Mouse (Mus musculus) forelimb bud, embryonic 11.5 days (tissue): ENCODE data around the gene Gm43064.
"Not testable (repeated sequence)": the region's sequence is repeated elsewhere in the genome, so short reads cannot be mapped to it uniquely, and the experiment has no call there.

Source experiments
- DNase-seq: peaks from one replicate; pipeline ENCODE4 v3.0.0-alpha.2; 2012; ENCODE audit warnings: low read depth, low spot score

Gm43064 gene

GRCm38 (mm10) chr3:103799507-103799906 lies 9.9 kb upstream of the Gm43064 start:
- no peak for DNase-seq

GRCm38 (mm10) chr3:103801631-103802531 lies 7.5 kb upstream of the Gm43064 start:
- no peak for DNase-seq

GRCm38 (mm10) chr3:103802861-103803260 lies 6.5 kb upstream of the Gm43064 start:
- no peak for DNase-seq

GRCm38 (mm10) chr3:103805671-103806070 lies 3.7 kb upstream of the Gm43064 start:
- DNase-seq, result no peak

- DNase-seq, result peak; percentile 3
Measured at GRCm38 (mm10) chr3:103809799-103810150, 402 bp downstream of the Gm43064 start.

- DNase-seq, result no peak
Measured at GRCm38 (mm10) chr3:103810967-103811366, 1.6 kb downstream of the Gm43064 start.

GRCm38 (mm10) chr3:103827548-103827947 lies 18.2 kb downstream of the Gm43064 start:
- no peak for DNase-seq

- no peak for DNase-seq
Measured at GRCm38 (mm10) chr3:103829036-103829435, 19.7 kb downstream of the Gm43064 start.

- DNase-seq, result not testable (repeated sequence)
Measured at GRCm38 (mm10) chr3:103830681-103831080, 21.3 kb downstream of the Gm43064 start.

- DNase-seq, result no peak
Measured at GRCm38 (mm10) chr3:103831146-103831545, 21.8 kb downstream of the Gm43064 start.

- DNase-seq, result no peak
Measured at GRCm38 (mm10) chr3:103832426-103832825, 23.1 kb downstream of the Gm43064 start, which contains the start of gene Bcl2l15. Bcl2l15 (plus strand) TSS chr3:103832601.

GRCm38 (mm10) chr3:103834001-103834400 lies 24.6 kb downstream of the Gm43064 start:
- no peak for DNase-seq

- DNase-seq, result no peak
Measured at GRCm38 (mm10) chr3:103835272-103835950, 26.0 kb downstream of the Gm43064 start.

- no peak for DNase-seq
Measured at GRCm38 (mm10) chr3:103835951-103836310, 26.6 kb downstream of the Gm43064 start.

- no peak for DNase-seq
Measured at GRCm38 (mm10) chr3:103836453-103836852, 27.1 kb downstream of the Gm43064 start.

GRCm38 (mm10) chr3:103839711-103840110 lies 30.3 kb downstream of the Gm43064 start:
- DNase-seq, result no peak

GRCm38 (mm10) chr3:103840195-103840594 lies 30.8 kb downstream of the Gm43064 start:
- not testable (repeated sequence) for DNase-seq

GRCm38 (mm10) chr3:103840946-103841345 lies 31.6 kb downstream of the Gm43064 start:
- DNase-seq, result not testable (repeated sequence)

- DNase-seq, result no peak
Measured at GRCm38 (mm10) chr3:103850644-103851363, 41.4 kb downstream of the Gm43064 start.

GRCm38 (mm10) chr3:103851481-103851880 lies 42.1 kb downstream of the Gm43064 start:
- DNase-seq, result no peak

GRCm38 (mm10) chr3:103851882-103852281 lies 42.5 kb downstream of the Gm43064 start:
- DNase-seq, result no peak
